Mouse (Mus musculus): ENCODE data around the gene Ifngr1. TPM values are rescaled to one million over a fixed set of nuclear protein-coding genes. Genes with fewer than 3 reads are reported as not detected.

The Ifngr1 gene
- polyA plus RNA-seq, 1 experiment from 2014 or later, result 72.9 TPM

- TF ChIP-seq EP300 (optimal IDR thresholded peaks at IDR 0.05) (no peak), CTCF (IDR thresholded peaks at IDR 0.05; ENCODE audit: low read depth) (no peak)
- WGBS, result 57% methylated on average over 7 of the region's 7 CpGs
- Histone ChIP-seq H3K4me1 (replicated peaks; ENCODE audit: control insufficient read depth, insufficient read depth) (no peaks in the 10 kb centered on the region), H3K27ac (replicated peaks) (peak overlapping the region; percentile 73), H3K4me2 (replicated peaks; ENCODE audit: low read depth) (no peak overlapping the region), H3K4me3 (ENCODE audit: low read depth, low read length) (no peak overlapping the region), H3K9ac (ENCODE audit: low read length) (no peak overlapping the region), H3K27me3 (ENCODE audit: control insufficient read depth, insufficient read depth, low read length) (no peaks in the 10 kb centered on the region), H3K9me3 (ENCODE audit: control insufficient read depth, low read length) (no peaks in the 10 kb centered on the region), H3K36me3 (ENCODE audit: control insufficient read depth, insufficient read depth, low read length) (no peaks in the 10 kb centered on the region)
- ATAC-seq (ENCODE audit: low FRiP score, low TSS enrichment) (peak; percentile 16; the same call in 1 of the 2 replicates), DNase-seq (ENCODE audit: low spot score) (no peak)
Measured at GRCm38 (mm10) chr10:19582806-19583430, 8.8 kb upstream of the Ifngr1 start.

DNA sequence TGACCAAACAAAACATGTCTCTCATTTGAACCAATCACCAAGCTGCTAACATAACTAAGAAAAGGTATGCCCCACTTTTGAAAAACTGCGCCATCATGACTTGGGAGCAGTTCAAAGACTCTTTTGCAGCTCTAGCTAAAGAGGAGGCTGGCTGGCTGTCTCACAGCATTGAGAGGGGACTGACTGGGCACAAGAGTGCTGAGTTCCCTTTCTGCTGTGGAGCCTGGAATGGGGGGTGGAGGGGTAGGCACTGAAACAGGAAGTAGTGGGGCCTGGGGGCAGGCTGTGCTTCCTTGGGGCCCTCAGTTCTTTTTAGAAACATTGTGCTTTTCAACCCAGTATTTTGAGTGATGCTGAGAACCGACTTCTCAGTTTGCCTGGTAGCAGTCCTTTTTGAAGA, 7.7 kb upstream of the Ifngr1 start:
- 80% methylated on average over 2 of the region's 2 CpGs for WGBS
- ATAC-seq (ENCODE audit: low FRiP score, low TSS enrichment), result no peak
- Histone ChIP-seq H3K27me3 (ENCODE audit: control insufficient read depth, insufficient read depth, low read length) (no peaks in the 10 kb centered on the region), H3K4me1 (replicated peaks; ENCODE audit: control insufficient read depth, insufficient read depth) (no peaks in the 10 kb centered on the region), H3K4me2 (replicated peaks; ENCODE audit: low read depth) (no peak overlapping the region), H3K4me3 (ENCODE audit: low read depth, low read length) (no peak overlapping the region), H3K9me3 (ENCODE audit: control insufficient read depth, low read length) (no peaks in the 10 kb centered on the region), H3K27ac (replicated peaks) (0 out of 2 replicates have a peak overlapping the region, but pooled peaks have one; percentile 13), H3K9ac (ENCODE audit: low read length) (no peak overlapping the region), H3K36me3 (ENCODE audit: control insufficient read depth, insufficient read depth, low read length) (no peaks in the 10 kb centered on the region)
- no peak for TF ChIP-seq EP300 (optimal IDR thresholded peaks at IDR 0.05)
- DNase-seq (ENCODE audit: low spot score), result no peak

DNA sequence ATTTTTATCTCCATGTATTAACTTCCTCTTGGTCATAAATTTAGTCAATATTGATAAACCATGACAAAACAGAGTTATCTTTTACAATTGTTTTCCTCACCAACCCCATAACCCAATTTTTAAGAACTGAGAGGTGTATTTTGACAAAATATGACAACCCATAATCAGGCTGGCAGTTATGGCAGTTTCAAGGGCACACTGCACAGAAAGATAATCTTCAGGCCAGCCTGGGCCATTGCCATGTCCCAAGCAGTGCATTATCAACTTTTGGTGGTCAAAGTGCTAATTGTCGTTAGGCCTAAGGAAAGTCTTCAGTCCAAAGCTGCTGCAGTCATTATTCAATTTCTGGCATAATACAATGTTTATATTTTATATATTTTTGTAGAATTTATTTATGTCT, 6.9 kb upstream of the Ifngr1 start:
- Histone ChIP-seq H3K36me3 (ENCODE audit: control insufficient read depth, insufficient read depth, low read length) (no peaks in the 10 kb centered on the region), H3K27me3 (ENCODE audit: control insufficient read depth, insufficient read depth, low read length) (no peaks in the 10 kb centered on the region), H3K9me3 (ENCODE audit: control insufficient read depth, low read length) (no peaks in the 10 kb centered on the region), H3K27ac (replicated peaks) (no peak overlapping the region), H3K4me2 (replicated peaks; ENCODE audit: low read depth) (no peak overlapping the region), H3K4me1 (replicated peaks; ENCODE audit: control insufficient read depth, insufficient read depth) (no peaks in the 10 kb centered on the region), H3K4me3 (ENCODE audit: low read depth, low read length) (no peak overlapping the region), H3K9ac (ENCODE audit: low read length) (no peak overlapping the region)
- 78% methylated on average over 1 of the region's 1 CpGs for WGBS
- no peak for ATAC-seq (ENCODE audit: low FRiP score, low TSS enrichment)
- TF ChIP-seq EP300 (optimal IDR thresholded peaks at IDR 0.05), result no peak
- TF ChIP-seq CTCF (IDR thresholded peaks at IDR 0.05; ENCODE audit: low read depth), result no peak
- DNase-seq (ENCODE audit: low spot score), result no peak

GRCm38 (mm10) chr10:19585860-19586259, 5.9 kb upstream of the Ifngr1 start:
- TF ChIP-seq CTCF (IDR thresholded peaks at IDR 0.05; ENCODE audit: low read depth) (no peak), EP300 (optimal IDR thresholded peaks at IDR 0.05) (no peak)
- H3K27me3 ChIP-seq (ENCODE audit: control insufficient read depth, insufficient read depth, low read length), result no peaks in the 10 kb centered on the region
- H3K9me3 ChIP-seq (ENCODE audit: control insufficient read depth, low read length), result no peaks in the 10 kb centered on the region
- WGBS, result 81% methylated on average over 5 of the region's 5 CpGs
- ATAC-seq (ENCODE audit: low FRiP score, low TSS enrichment) (no peak), DNase-seq (ENCODE audit: low spot score) (no peak)
- no peak overlapping the region for H3K4me2 ChIP-seq (replicated peaks; ENCODE audit: low read depth)
- no peak overlapping the region for H3K27ac ChIP-seq (replicated peaks)
- no peaks in the 10 kb centered on the region for H3K4me1 ChIP-seq (replicated peaks; ENCODE audit: control insufficient read depth, insufficient read depth)
- no peak overlapping the region for H3K4me3 ChIP-seq (ENCODE audit: low read depth, low read length)
- no peak overlapping the region for H3K9ac ChIP-seq (ENCODE audit: low read length)
- no peaks in the 10 kb centered on the region for H3K36me3 ChIP-seq (ENCODE audit: control insufficient read depth, insufficient read depth, low read length)

DNA sequence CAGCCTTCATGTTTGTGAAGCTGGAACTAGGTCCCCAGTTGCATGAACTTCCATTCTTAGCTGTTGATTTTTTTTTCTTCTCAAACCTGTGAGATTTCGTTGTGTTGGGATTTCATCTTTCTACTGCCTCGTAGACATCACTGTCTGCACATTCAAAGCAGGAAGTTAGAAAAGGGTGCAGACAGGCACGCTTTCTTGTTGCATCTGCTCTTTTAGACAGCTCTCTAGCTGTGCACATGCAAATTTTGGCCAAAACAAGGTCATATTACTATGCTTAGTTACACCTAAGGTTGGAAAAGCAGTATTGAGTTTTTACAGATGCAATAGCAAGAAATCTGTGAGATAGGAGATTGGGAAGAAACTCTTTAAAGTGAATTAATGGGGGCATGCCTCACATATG, 4.5 kb upstream of the Ifngr1 start:
- H3K4me2 ChIP-seq (replicated peaks; ENCODE audit: low read depth), result no peak overlapping the region
- no peaks in the 10 kb centered on the region for H3K4me1 ChIP-seq (replicated peaks; ENCODE audit: control insufficient read depth, insufficient read depth)
- H3K36me3 ChIP-seq (ENCODE audit: control insufficient read depth, insufficient read depth, low read length), result no peaks in the 10 kb centered on the region
- DNase-seq (ENCODE audit: low spot score) (no peak), ATAC-seq (ENCODE audit: low FRiP score, low TSS enrichment) (no peak)
- H3K27me3 ChIP-seq (ENCODE audit: control insufficient read depth, insufficient read depth, low read length), result no peaks in the 10 kb centered on the region
- no peak overlapping the region for H3K27ac ChIP-seq (replicated peaks)
- no peak overlapping the region for H3K4me3 ChIP-seq (ENCODE audit: low read depth, low read length)
- no peaks in the 10 kb centered on the region for H3K9me3 ChIP-seq (ENCODE audit: control insufficient read depth, low read length)
- TF ChIP-seq EP300 (optimal IDR thresholded peaks at IDR 0.05) (no peak), CTCF (IDR thresholded peaks at IDR 0.05; ENCODE audit: low read depth) (no peak)
- H3K9ac ChIP-seq (ENCODE audit: low read length), result no peak overlapping the region
- 82% methylated on average over 3 of the region's 3 CpGs for WGBS

- no peaks in the 10 kb centered on the region for H3K36me3 ChIP-seq (ENCODE audit: control insufficient read depth, insufficient read depth, low read length)
- H3K27ac ChIP-seq (replicated peaks), result no peak overlapping the region
- 87% methylated on average over 12 of the region's 12 CpGs for WGBS
- DNase-seq (ENCODE audit: low spot score) (no peak), ATAC-seq (ENCODE audit: low FRiP score, low TSS enrichment) (no peak)
- TF ChIP-seq CTCF (IDR thresholded peaks at IDR 0.05; ENCODE audit: low read depth) (no peak), EP300 (optimal IDR thresholded peaks at IDR 0.05) (no peak)
- no peak overlapping the region for H3K4me3 ChIP-seq (ENCODE audit: low read depth, low read length)
- H3K27me3 ChIP-seq (ENCODE audit: control insufficient read depth, insufficient read depth, low read length), result no peaks in the 10 kb centered on the region
- H3K4me2 ChIP-seq (replicated peaks; ENCODE audit: low read depth), result no peak overlapping the region
- H3K9me3 ChIP-seq (ENCODE audit: control insufficient read depth, low read length), result no peaks in the 10 kb centered on the region
- no peak overlapping the region for H3K9ac ChIP-seq (ENCODE audit: low read length)
- H3K4me1 ChIP-seq (replicated peaks; ENCODE audit: control insufficient read depth, insufficient read depth), result no peaks in the 10 kb centered on the region
Measured at GRCm38 (mm10) chr10:19589626-19590025, 2.1 kb upstream of the Ifngr1 start.

Data from stomach, postnatal 0 days (tissue).